In genomic region chr19:58978401-58979171, GRCm38 (mm10) we compare ENCODE assay signal across 8 mouse cellular contexts. TPM values are rescaled to one million over a fixed set of nuclear protein-coding genes. Genes with fewer than 3 reads are reported as not detected.
DNase-seq lines count a peak whose midpoint lies in the region; ATAC-seq and TF ChIP-seq lines count a peak whose summit lies in the region.

No protein-coding gene starts in this region.

- peaks cover 23% of the 10 kb centered on the region for H3K4me1 ChIP-seq in forebrain, embryonic 15.5 days
- peaks cover 24% of the 10 kb centered on the region for H3K4me1 ChIP-seq in midbrain, embryonic 15.5 days

- H3K9me3 ChIP-seq in forebrain, embryonic 15.5 days = no peaks in the 10 kb centered on the region
- no peaks in the 10 kb centered on the region for H3K9me3 ChIP-seq in midbrain, embryonic 15.5 days

- H3K4me2 ChIP-seq in forebrain, embryonic 15.5 days (replicated peaks) = no peak overlapping the region
- H3K4me2 ChIP-seq in midbrain, embryonic 15.5 days = peak overlapping the region; percentile 23; the same call in 1 of the 2 replicates

- intact Hi-C loops in heart, postnatal 25 days (cut with DNase I) = no loop called here

- H3K27me3 ChIP-seq in forebrain, embryonic 15.5 days = peaks cover 31% of the 10 kb centered on the region; the same call in 1 of the 2 replicates
- peaks cover 76% of the 10 kb centered on the region for H3K27me3 ChIP-seq in midbrain, embryonic 15.5 days (replicated peaks)

- 26% methylated on average over 11 of the region's 11 CpGs for WGBS in forebrain, embryonic 15.5 days
- WGBS in midbrain, embryonic 15.5 days = 45% methylated on average over 11 of the region's 11 CpGs

- TF ChIP-seq CTCF in layer of hippocampus, adult 2 months (conservative IDR thresholded peaks at IDR 0.05) = no peak

- H3K4me3 ChIP-seq in forebrain, embryonic 15.5 days = no peak overlapping the region
- no peak overlapping the region for H3K4me3 ChIP-seq in layer of hippocampus, adult 2 months
- H3K4me3 ChIP-seq in midbrain, embryonic 15.5 days = no peak overlapping the region

- DNase-seq in heart, adult 18-20 months = peak; percentile 13 to 33
- DNase-seq in heart, postnatal 25 days (ENCODE audit: low spot score) = no peak
- DNase-seq in R1 (ENCODE audit: low read depth, low spot score) = peak; percentile 80
- peak; percentile 27 to 56 for DNase-seq in layer of hippocampus, adult 2 months (ENCODE audit: low spot score in 2 of 2)
- DNase-seq in lung, postnatal 25 days (ENCODE audit: low spot score) = no peak
- no peak for DNase-seq in spleen, postnatal 10 days (ENCODE audit: low spot score in 2 of 2)

- ATAC-seq in forebrain, embryonic 15.5 days (replicated peaks) = peak; percentile 60; the same call in 1 of the 2 replicates
- 0 out of 2 replicates have a peak, but pooled peaks have one; percentile 17 for ATAC-seq in midbrain, embryonic 15.5 days (replicated peaks)

- 0 out of 2 replicates have a peak, but pooled peaks cover 4% of the 10 kb centered on the region for H3K36me3 ChIP-seq in forebrain, embryonic 15.5 days
- no peaks in the 10 kb centered on the region for H3K36me3 ChIP-seq in midbrain, embryonic 15.5 days (replicated peaks)

- no peak overlapping the region for H3K9ac ChIP-seq in forebrain, embryonic 15.5 days (replicated peaks)
- H3K9ac ChIP-seq in midbrain, embryonic 15.5 days = no peak overlapping the region

- H3K27ac ChIP-seq in forebrain, embryonic 15.5 days (replicated peaks) = no peak overlapping the region
- peak overlapping the region; percentile 76 for H3K27ac ChIP-seq in layer of hippocampus, adult 2 months
- no peak overlapping the region for H3K27ac ChIP-seq in midbrain, embryonic 15.5 days

RNA-seq across cellular contexts. Expression of gene Hspa12a, which starts 35.1 kb away (rescaled TPM):
- total RNA-seq in heart, adult 18-20 months (2021) = 10 to 100 TPM; 15.9 to 19.4 TPM
- total RNA-seq in heart, postnatal 25 days (2021) = 10 to 100 TPM; 22.7 to 24.4 TPM
- polyA plus RNA-seq in forebrain, embryonic 15.5 days (2015; fragmentation: Nextera tagmentation; extraction: Ambion mirVana) = 44.6 and 54.4 TPM in 2 replicates
- 100 to 1,000 TPM; 239 to 246 TPM for total RNA-seq in layer of hippocampus, adult 2 months (2021)
- polyA plus RNA-seq in midbrain, embryonic 15.5 days (2015; fragmentation: Nextera tagmentation; extraction: Ambion mirVana) = 52.6 and 53.0 TPM in 2 replicates

RNA-seq across cellular contexts. Expression of gene Eno4, which starts 35.4 kb away (rescaled TPM):
- total RNA-seq in heart, adult 18-20 months (2021) = under 1 TPM in 1 of 2 experiments, not detected in 1; 0.36 TPM
- total RNA-seq in heart, postnatal 25 days (2021) = not detected
- 1.8 and 2.4 TPM in 2 replicates for polyA plus RNA-seq in forebrain, embryonic 15.5 days (2015; fragmentation: Nextera tagmentation; extraction: Ambion mirVana)
- 1 to 10 TPM; 1.5 to 1.9 TPM for total RNA-seq in layer of hippocampus, adult 2 months (2021)
- 1.2 and 1.3 TPM in 2 replicates for polyA plus RNA-seq in midbrain, embryonic 15.5 days (2015; fragmentation: Nextera tagmentation; extraction: Ambion mirVana)

Comparison
In these comparisons a context has a peak if more than half of its experiments do, and no peak if none do; other contexts are left out.
1. DNase-seq: peak in heart, adult 18-20 months (2 of 2), R1 (single experiment) and layer of hippocampus, adult 2 months (2 of 2); none in heart, postnatal 25 days (single experiment), lung, postnatal 25 days (single experiment) and spleen, postnatal 10 days (0 of 2).
2. RNA of gene Hspa12a, which starts 35.1 kb away (total RNA-seq): 239 to 246 TPM in layer of hippocampus, adult 2 months; 22.7 to 24.4 TPM in heart, postnatal 25 days and 15.9 to 19.4 TPM in heart, adult 18-20 months; every median in the first group is over 4 times any median in the second.